Mouse (Mus musculus) liver, embryonic 13.5 days (tissue): Measurements from ENCODE around the gene Slc25a22. TPM values are rescaled to one million over a fixed set of nuclear protein-coding genes. Genes with fewer than 3 reads are reported as not detected.
"Not testable (repeated sequence)": the region's sequence is repeated elsewhere in the genome, so short reads cannot be mapped to it uniquely, and the experiment has no call there.

ENCODE experiments used
- ATAC-seq: fragments of 200-750 bp; cut with Nextera tagmentation; 2 replicates; pipeline ENCODE4 v1.8.0; 2017; ENCODE audit warnings: low read depth, mild to moderate bottlenecking, moderate number of reproducible peaks, moderate library complexity
- DNase-seq: peaks from one replicate; pipeline ENCODE4 v3.0.0; 2022
- H3K27ac ChIP-seq: fragments of 300-500 bp; sonication (generic); 2 replicates; pipeline ENCODE4 v1.5.1; 2015; ENCODE audit warnings: moderate library complexity, mild to moderate bottlenecking, inconsistent platforms
- H3K27me3 ChIP-seq: fragments of 300-500 bp; sonication (generic); 2 replicates; pipeline ENCODE4 v1.6.1; 2015; ENCODE audit warnings: mild to moderate bottlenecking, inconsistent platforms
- H3K36me3 ChIP-seq: fragments of 300-500 bp; sonication (generic); 2 replicates; pipeline ENCODE4 v1.6.1; 2015; ENCODE audit warnings: mild to moderate bottlenecking, inconsistent platforms
- H3K4me1 ChIP-seq: fragments of 300-500 bp; sonication (generic); replicated peaks from 2 replicates; pipeline ENCODE4 v1.6.1; 2015; ENCODE audit warnings: inconsistent platforms
- H3K4me2 ChIP-seq: fragments of 300-500 bp; sonication (generic); 2 replicates; pipeline ENCODE4 v1.6.1; 2015; ENCODE audit warnings: inconsistent platforms, mild to moderate bottlenecking, moderate library complexity
- H3K4me3 ChIP-seq: fragments of 300-500 bp; sonication (generic); replicated peaks from 2 replicates; pipeline ENCODE4 v1.5.1; 2015; ENCODE audit warnings: mild to moderate bottlenecking, inconsistent platforms
- H3K9ac ChIP-seq: fragments of 300-500 bp; sonication (generic); 2 replicates; pipeline ENCODE4 v1.6.1; 2015; ENCODE audit warnings: mild to moderate bottlenecking, inconsistent platforms
- H3K9me3 ChIP-seq: fragments of 300-500 bp; sonication (generic); replicated peaks from 2 replicates; pipeline ENCODE4 v1.6.1; 2016; ENCODE audit warnings: inconsistent platforms
- WGBS: fragments of 180-500 bp; shearing (Covaris S2); methylation state at CpG from one replicate; pipeline ENCODE4 v1.1.7; 2015; ENCODE audit not compliant: insufficient replicate concordance; 5-methylcytosine and 5-hydroxymethylcytosine counted together
- polyA plus RNA-seq: library from polyadenylated mRNA; unstranded; fragments of >200 nt; fragmentation: Nextera tagmentation; extraction: Ambion mirVana; gene quantifications from 2 replicates; pipeline ENCODE4 v1.2.1, GENCODE M21; 2015

Slc25a22 gene
- polyA plus RNA-seq, 1 experiment from 2014 or later: 16.6 TPM

- Histone ChIP-seq H3K9ac (no peak overlapping the region), H3K4me1 (peaks cover 6% of the 10 kb centered on the region), H3K27me3 (no peaks in the 10 kb centered on the region; the same call in 1 of the 2 replicates), H3K27ac (peak overlapping the region; percentile 16; the same call in 1 of the 2 replicates), H3K4me2 (no peak overlapping the region), H3K4me3 (no peak overlapping the region), H3K9me3 (no peaks in the 10 kb centered on the region), H3K36me3 (no peaks in the 10 kb centered on the region)
- DNase-seq (no peak), ATAC-seq (peak; percentile 52; the same call in 1 of the 2 replicates)
- WGBS: 51% methylated on average over 9 of the region's 9 CpGs
Measured at GRCm38 (mm10) chr7:141420030-141420702, 17.5 kb downstream of the Slc25a22 start.

- 44% methylated on average over 7 of the region's 7 CpGs for WGBS
Measured at GRCm38 (mm10) chr7:141418970-141419369, 18.7 kb downstream of the Slc25a22 start.

GRCm38 (mm10) chr7:141417731-141418681, 19.7 kb downstream of the Slc25a22 start:
- Histone ChIP-seq H3K9me3 (no peaks in the 10 kb centered on the region), H3K9ac (no peak overlapping the region), H3K4me3 (no peak overlapping the region), H3K36me3 (no peaks in the 10 kb centered on the region), H3K4me1 (peaks cover 21% of the 10 kb centered on the region), H3K27ac (no peak overlapping the region), H3K27me3 (no peaks in the 10 kb centered on the region), H3K4me2 (no peak overlapping the region)
- DNase-seq (no peak), ATAC-seq (no peak)
- 63% methylated on average over 8 of the region's 8 CpGs for WGBS

More at GRCm38 (mm10) chr7:141418970-141419369, 18.7 kb downstream of the Slc25a22 start:
- ATAC-seq: no peak
- H3K4me1 ChIP-seq: peaks cover 14% of the 10 kb centered on the region
- no peaks in the 10 kb centered on the region for H3K36me3 ChIP-seq
- no peak overlapping the region for H3K4me2 ChIP-seq
- DNase-seq: no peak
- no peak overlapping the region for H3K9ac ChIP-seq
- H3K27me3 ChIP-seq: no peaks in the 10 kb centered on the region; the same call in 1 of the 2 replicates
- H3K9me3 ChIP-seq: no peaks in the 10 kb centered on the region
- H3K27ac ChIP-seq: no peak overlapping the region
- H3K4me3 ChIP-seq: no peak overlapping the region

- Histone ChIP-seq H3K4me1 (peaks cover 34% of the 10 kb centered on the region), H3K9ac (no peak overlapping the region), H3K36me3 (no peaks in the 10 kb centered on the region), H3K4me3 (no peak overlapping the region), H3K4me2 (no peak overlapping the region), H3K9me3 (no peaks in the 10 kb centered on the region), H3K27ac (no peak overlapping the region), H3K27me3 (no peaks in the 10 kb centered on the region)
- ATAC-seq: no peak
- DNase-seq: no peak
- 73% methylated on average over 6 of the region's 6 CpGs for WGBS
Measured at GRCm38 (mm10) chr7:141416144-141416841, 21.4 kb downstream of the Slc25a22 start.

- peak within 1 kb of the TSS; percentile 79 for H3K27ac ChIP-seq
- WGBS: under 1% methylated on average over 54 of the region's 56 CpGs
- peak; percentile 93 for ATAC-seq
Measured at GRCm38 (mm10) chr7:141413809-141414584, 23.7 kb downstream of the Slc25a22 start, which contains the start of gene Gatd1. Gene Gatd1 (minus strand): TSS chr7:141414136.

GRCm38 (mm10) chr7:141413331-141413730, 24.4 kb downstream of the Slc25a22 start:
- ATAC-seq: peak; percentile 6

More at GRCm38 (mm10) chr7:141413809-141414584, 23.7 kb downstream of the Slc25a22 start, which contains the start of gene Gatd1:
- Histone ChIP-seq H3K9me3 (no peaks in the 10 kb centered on the region), H3K9ac (peak within 1 kb of the TSS; percentile 87), H3K36me3 (peaks cover 15% of the 10 kb centered on the region), H3K4me1 (peaks cover 38% of the 10 kb centered on the region), H3K4me3 (peak within 1 kb of the TSS; percentile 75), H3K4me2 (peak within 1 kb of the TSS; percentile 96), H3K27me3 (no peaks in the 10 kb centered on the region)
- peak; percentile 99 for DNase-seq

GRCm38 (mm10) chr7:141411667-141412066, 26.0 kb downstream of the Slc25a22 start:
- H3K27me3 ChIP-seq: no peaks in the 10 kb centered on the region
- H3K4me1 ChIP-seq: peaks cover 34% of the 10 kb centered on the region
- 85% methylated on average over 1 of the region's 1 CpGs for WGBS
- no peak for ATAC-seq
- H3K4me2 ChIP-seq: no peak overlapping the region
- no peak for DNase-seq
- H3K4me3 ChIP-seq: no peak overlapping the region
- H3K9ac ChIP-seq: no peak overlapping the region
- H3K36me3 ChIP-seq: peaks cover 30% of the 10 kb centered on the region
- no peaks in the 10 kb centered on the region for H3K9me3 ChIP-seq
- H3K27ac ChIP-seq: no peak overlapping the region

More at GRCm38 (mm10) chr7:141413331-141413730, 24.4 kb downstream of the Slc25a22 start:
- Histone ChIP-seq H3K4me2 (peak overlapping the region; percentile 96), H3K9ac (peak overlapping the region; percentile 87), H3K27me3 (no peaks in the 10 kb centered on the region), H3K4me3 (peak overlapping the region; percentile 75), H3K27ac (peak overlapping the region; percentile 78), H3K4me1 (peaks cover 34% of the 10 kb centered on the region), H3K36me3 (peaks cover 20% of the 10 kb centered on the region), H3K9me3 (no peaks in the 10 kb centered on the region)
- no peak for DNase-seq
- 4% methylated on average over 16 of the region's 16 CpGs for WGBS

DNA sequence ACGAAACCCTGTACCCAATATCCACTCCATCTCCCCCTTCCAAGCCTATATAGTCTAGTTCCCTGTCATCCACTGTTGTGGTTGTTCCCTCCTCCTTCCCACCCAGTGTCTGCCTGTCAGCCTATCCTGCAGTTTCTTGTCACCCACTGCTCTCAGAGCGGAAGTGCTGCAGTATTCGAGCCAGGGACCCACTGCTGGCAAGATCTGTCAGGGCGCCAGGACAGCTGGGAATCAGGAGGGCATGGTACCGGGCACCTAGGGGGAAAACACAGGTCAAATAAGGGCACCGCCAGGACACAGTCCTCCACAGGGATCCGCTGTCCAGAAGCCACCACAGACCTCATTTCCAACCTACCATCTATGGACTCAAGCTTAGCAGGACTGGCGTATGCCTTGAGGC, 27.1 kb downstream of the Slc25a22 start:
- no peak for DNase-seq
- H3K9ac ChIP-seq: 0 out of 2 replicates have a peak overlapping the region, but pooled peaks have one; percentile 3
- no peak for ATAC-seq
- H3K27ac ChIP-seq: no peak overlapping the region
- peaks cover 30% of the 10 kb centered on the region for H3K36me3 ChIP-seq
- no peaks in the 10 kb centered on the region for H3K27me3 ChIP-seq
- H3K9me3 ChIP-seq: no peaks in the 10 kb centered on the region
- WGBS: 84% methylated on average over 8 of the region's 8 CpGs
- no peak overlapping the region for H3K4me3 ChIP-seq
- H3K4me1 ChIP-seq: peaks cover 34% of the 10 kb centered on the region
- H3K4me2 ChIP-seq: no peak overlapping the region

DNA sequence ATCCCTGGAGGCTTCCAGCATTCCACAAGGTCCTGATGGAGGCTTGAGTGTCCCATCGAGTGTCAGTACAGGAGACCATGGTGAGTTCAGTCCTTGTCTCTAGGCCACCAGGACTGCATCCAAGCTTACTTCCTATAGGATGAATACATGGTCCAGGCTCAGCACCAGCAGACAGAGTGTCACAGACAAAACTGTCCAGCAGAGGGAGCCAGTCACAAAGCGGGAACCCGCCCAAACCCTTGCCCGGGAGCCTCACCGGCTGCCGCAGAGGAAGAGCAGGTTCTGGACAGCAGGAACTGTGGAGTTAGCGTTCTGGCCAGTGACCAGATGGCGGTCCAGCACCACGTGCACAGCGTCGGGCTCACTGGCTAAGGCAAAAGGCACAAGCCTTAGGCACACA, 28.9 kb downstream of the Slc25a22 start:
- H3K4me3 ChIP-seq: no peak overlapping the region
- H3K9ac ChIP-seq: 0 out of 2 replicates have a peak overlapping the region, but pooled peaks have one; percentile 27
- no peaks in the 10 kb centered on the region for H3K27me3 ChIP-seq
- peak; percentile 58 for ATAC-seq
- peaks cover 26% of the 10 kb centered on the region for H3K4me1 ChIP-seq
- 14% methylated on average over 11 of the region's 11 CpGs for WGBS
- H3K27ac ChIP-seq: no peak overlapping the region
- peak; percentile 71 for DNase-seq
- no peaks in the 10 kb centered on the region for H3K9me3 ChIP-seq
- peaks cover 36% of the 10 kb centered on the region for H3K36me3 ChIP-seq
- no peak overlapping the region for H3K4me2 ChIP-seq

DNA sequence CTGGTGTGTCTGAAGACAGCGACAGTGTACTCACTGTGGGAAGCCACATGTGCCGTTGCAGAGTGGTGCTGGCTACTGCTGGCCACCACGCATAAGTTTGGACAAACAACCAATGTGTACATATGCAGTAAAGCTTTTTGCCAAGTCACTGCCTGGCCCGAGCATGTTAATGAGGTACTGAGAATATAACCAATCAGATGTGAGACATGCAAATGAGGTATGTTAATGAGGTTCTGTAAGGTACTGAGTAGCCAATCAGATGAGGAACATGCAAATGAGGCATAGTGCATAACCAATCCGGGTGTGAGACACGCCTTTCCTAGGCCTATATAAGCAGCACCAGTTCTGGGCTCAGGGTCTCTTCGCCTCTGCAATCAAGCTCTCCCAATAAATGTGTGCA, 30.0 kb downstream of the Slc25a22 start:
- Histone ChIP-seq H3K36me3 (peaks cover 48% of the 10 kb centered on the region), H3K4me1 (peaks cover 16% of the 10 kb centered on the region)
- H3K9me3 ChIP-seq, H3K4me3 ChIP-seq, H3K9ac ChIP-seq, H3K4me2 ChIP-seq, DNase-seq, H3K27ac ChIP-seq, ATAC-seq, H3K27me3 ChIP-seq: not testable (repeated sequence)
- 92% methylated on average over 7 of the region's 7 CpGs for WGBS
